Mouse (Mus musculus): ENCODE data around the gene 1110057P08Rik.
"Not testable (repeated sequence)": the region's sequence is repeated elsewhere in the genome, so short reads cannot be mapped to it uniquely, and the experiment has no call there.

The 1110057P08Rik gene

DNA sequence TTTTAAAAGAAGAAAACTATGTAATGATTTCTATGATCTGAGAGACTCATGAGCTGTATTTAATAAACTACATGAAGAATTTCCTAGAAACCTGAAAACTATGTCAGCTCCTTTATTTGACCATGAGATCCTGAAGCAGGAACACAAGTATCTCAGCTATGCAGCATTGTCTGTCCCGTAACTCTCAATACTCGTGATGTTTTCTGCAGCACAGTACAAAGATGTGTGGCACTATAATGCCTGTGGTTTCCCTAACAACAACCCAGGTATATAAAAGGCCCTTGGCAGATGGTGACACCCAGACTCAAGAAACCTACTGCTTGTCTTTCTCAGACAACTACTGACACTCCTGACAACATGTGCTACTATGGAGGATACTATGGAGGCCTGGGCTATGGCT, at the start of gene 1110057P08Rik:
Gene 1110057P08Rik, plus strand, starts transcription at position 301 of the 400 bp plus-strand sequence.
- no peak for DNase-seq

DNA sequence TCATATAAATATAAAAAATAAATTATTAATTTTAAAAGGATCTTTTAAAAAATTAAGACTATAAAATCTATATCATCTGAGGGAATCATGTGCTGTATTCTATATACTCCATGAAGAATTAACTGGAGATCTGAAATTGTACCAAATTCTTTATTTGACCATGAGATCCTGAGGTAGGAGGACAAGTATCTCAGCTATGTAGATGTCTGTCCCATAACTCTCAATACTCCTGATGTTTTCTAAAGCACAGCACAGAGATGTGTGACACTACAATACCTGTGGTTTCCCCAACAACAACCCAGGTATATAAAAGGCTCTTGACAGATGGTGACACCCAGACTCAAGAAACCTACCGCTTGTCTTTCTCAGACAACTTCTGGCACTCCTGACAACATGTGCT, 34.0 kb upstream of the 1110057P08Rik start, which contains the start of gene Gm6358:
Gene Gm6358, plus strand, starts transcription at position 301 of the 400 bp plus-strand sequence.
- no peak for DNase-seq

DNA sequence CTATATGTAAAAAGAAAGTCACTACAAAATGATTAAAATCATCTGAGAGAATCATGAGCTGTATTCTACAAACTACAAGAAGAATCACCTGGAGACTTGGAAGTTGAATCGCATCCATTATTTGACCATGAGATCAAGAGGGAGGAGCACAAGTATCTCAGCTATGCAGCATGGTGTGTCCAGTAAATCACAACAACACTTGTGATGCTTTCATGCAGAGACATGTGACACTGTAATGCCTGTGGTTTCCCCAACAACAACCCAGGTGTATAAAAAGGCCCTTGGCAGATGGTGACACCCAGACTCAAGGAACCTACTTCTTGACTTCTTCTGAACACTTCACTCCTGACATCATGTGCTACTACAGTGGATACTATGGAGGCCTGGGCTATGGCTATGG, 23.7 kb upstream of the 1110057P08Rik start, which contains the start of gene Gm10061:
Gene Gm10061, plus strand, starts transcription at position 301 of the 400 bp plus-strand sequence.
- no peak for DNase-seq

DNA sequence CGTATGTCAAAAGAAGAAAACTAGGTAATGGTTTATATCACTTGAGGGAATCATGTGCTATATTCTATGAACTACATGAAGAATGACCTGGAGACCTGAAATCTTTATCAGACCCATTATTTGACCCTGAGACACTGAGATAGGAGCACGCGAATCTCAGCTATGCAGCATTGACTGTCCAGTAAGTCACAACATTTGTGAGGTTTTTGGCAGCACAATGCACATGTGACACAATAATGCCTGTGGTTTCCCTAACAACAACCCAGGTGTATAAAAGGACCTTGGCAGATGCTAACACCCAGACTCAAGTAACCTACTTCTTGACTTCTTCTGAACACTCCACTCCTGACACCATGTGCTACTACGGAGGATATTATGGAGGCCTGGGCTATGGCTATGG, 16.9 kb upstream of the 1110057P08Rik start, which contains the start of gene Gm9789:
Gene Gm9789, plus strand, starts transcription at position 301 of the 400 bp plus-strand sequence.
- no peak for DNase-seq

DNA sequence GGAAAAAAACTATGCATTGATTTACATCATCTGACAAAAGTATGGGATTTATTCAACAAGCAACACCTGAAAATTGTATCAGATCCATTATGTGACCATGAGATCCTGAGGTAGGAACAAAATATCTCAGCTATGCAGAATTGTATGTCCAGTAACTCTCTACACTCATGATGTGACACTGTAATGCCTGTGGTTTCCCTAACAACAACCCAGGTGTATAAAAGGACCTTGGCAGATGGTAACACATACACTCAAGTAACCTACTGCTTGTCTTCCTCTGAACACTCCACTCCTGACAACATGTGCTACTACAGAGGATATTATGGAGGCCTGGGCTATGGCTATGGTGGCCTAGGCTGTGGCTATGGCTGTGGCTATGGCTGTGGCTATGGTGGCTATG, 5.3 kb upstream of the 1110057P08Rik start, which contains the start of gene Gm7735:
Gene Gm7735, plus strand, starts transcription at position 301 of the 400 bp plus-strand sequence.
- DNase-seq = not testable (repeated sequence)

DNA sequence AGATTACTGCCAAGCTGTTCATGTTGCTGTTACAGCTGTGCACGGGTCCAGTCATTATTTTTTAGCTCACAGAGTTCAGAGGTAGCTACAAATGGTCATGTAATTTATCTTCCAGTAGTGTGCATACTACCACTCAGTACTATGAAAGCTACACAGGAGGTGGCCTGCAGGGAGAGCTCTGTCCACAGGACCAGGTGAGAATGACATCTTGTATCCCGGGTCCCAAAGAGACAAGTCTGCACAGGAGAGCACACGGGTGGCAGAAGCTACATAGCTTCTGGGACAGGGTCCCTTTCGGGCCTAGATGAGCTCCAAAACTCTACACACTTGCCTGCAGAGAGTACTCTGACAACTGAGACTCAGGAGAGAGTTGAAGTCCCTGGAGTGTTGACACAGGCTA, 14.1 kb downstream of the 1110057P08Rik start:
- no peak for DNase-seq

DNA sequence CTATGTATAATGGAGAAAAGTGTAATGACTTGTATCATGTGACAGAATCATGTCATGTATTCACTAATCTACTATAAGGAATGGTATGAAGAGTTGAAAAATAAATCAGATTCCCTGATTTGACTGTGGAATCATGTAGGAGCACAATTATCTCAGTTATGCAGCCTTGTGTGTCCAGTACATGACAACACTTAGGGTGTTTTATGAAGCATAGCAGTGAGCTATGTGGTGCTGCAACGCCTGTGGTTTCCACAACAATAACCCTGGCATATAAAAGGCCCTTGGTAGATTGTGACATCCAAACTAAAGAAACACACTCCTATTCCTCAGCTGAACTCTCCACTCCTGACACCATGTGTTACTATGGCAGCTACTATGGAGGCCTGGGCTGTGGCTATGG, 31.0 kb downstream of the 1110057P08Rik start, which contains the start of gene Krtap20-2:
Gene Krtap20-2, plus strand, starts transcription at position 301 of the 400 bp plus-strand sequence.
- no peak for DNase-seq
